Mouse (Mus musculus) heart, postnatal 0 days (tissue): ENCODE measurements around the gene Slf2. TPM values are rescaled to one million over a fixed set of nuclear protein-coding genes. Genes with fewer than 3 reads are reported as not detected.

Source experiments
- ATAC-seq: fragments of 200-750 bp; cut with Nextera tagmentation; 2 replicates; pipeline ENCODE4 v1.8.0; 2017; ENCODE audit warnings: low read depth, moderate number of reproducible peaks, moderate library complexity; ENCODE audit not compliant: insufficient read depth
- DNase-seq: peaks from one replicate; pipeline ENCODE4 v3.0.0-alpha.2; 2016; ENCODE audit warnings: low spot score
- H3K27ac ChIP-seq: fragments of 300-500 bp; sonication (generic); 2 replicates; pipeline ENCODE4 v1.5.1; 2014; ENCODE audit warnings: low read depth, mild to moderate bottlenecking
- H3K27me3 ChIP-seq: fragments of 300-500 bp; sonication (generic); 2 replicates; pipeline ENCODE4 v1.6.1; 2014; ENCODE audit warnings: low read length, mixed read lengths; ENCODE audit not compliant: control insufficient read depth, insufficient read depth
- H3K36me3 ChIP-seq: fragments of 300-500 bp; sonication (generic); replicated peaks from 2 replicates; pipeline ENCODE4 v1.6.1; 2014; ENCODE audit warnings: low read length, mixed read lengths; ENCODE audit not compliant: control insufficient read depth, insufficient read depth
- H3K4me1 ChIP-seq: fragments of 300-500 bp; sonication (generic); 2 replicates; pipeline ENCODE4 v1.6.1; 2014; ENCODE audit warnings: antibody characterized with exemption; ENCODE audit not compliant: control insufficient read depth, insufficient read depth
- H3K4me2 ChIP-seq: fragments of 300-500 bp; sonication (generic); 2 replicates; pipeline ENCODE4 v1.6.1; 2014; ENCODE audit warnings: low read depth, mild to moderate bottlenecking, low read length, moderate library complexity
- H3K4me3 ChIP-seq: fragments of 300-500 bp; sonication (generic); 2 replicates; pipeline ENCODE4 v1.5.1; 2014; ENCODE audit warnings: low read depth, low read length
- H3K9ac ChIP-seq: fragments of 300-500 bp; sonication (generic); replicated peaks from 2 replicates; pipeline ENCODE4 v1.6.1; 2014; ENCODE audit warnings: low read depth, low read length, mixed read lengths
- H3K9me3 ChIP-seq: fragments of 300-500 bp; sonication (generic); replicated peaks from 2 replicates; pipeline ENCODE4 v1.6.1; 2016; ENCODE audit warnings: low read length; ENCODE audit not compliant: control insufficient read depth
- CTCF ChIP-seq: IDR thresholded peaks from 2 replicates; pipeline ENCODE4 v1.5.1; 2016; ENCODE audit warnings: antibody characterized with exemption, control low read depth, low read depth
- EP300 ChIP-seq: IDR thresholded peaks from 2 replicates; pipeline ENCODE4 v1.6.1; 2016; ENCODE audit warnings: antibody characterized with exemption, low read depth
- WGBS: fragments of 180-500 bp; shearing (Covaris S2); extraction: QIAGEN DNeasy Blood & Tissue Kit; methylation state at CpG from one replicate; pipeline ENCODE4 v1.1.7; 2014; 5-methylcytosine and 5-hydroxymethylcytosine counted together
- polyA plus RNA-seq: library from polyadenylated mRNA; unstranded; fragments of >200 nt; fragmentation: Nextera tagmentation; extraction: Ambion mirVana; gene quantifications from 2 replicates; pipeline ENCODE4 v1.2.1, GENCODE M21; 2015
- total RNA-seq: library from RNA; depleted of rRNA; stranded (reverse); fragments of >200 nt; gene quantifications from 2 replicates; pipeline ENCODE4 v1.2.3, GENCODE M21; 2014; ENCODE audit warnings: low replicate concordance

Gene Slf2
- total and polyA plus RNA-seq, 2 experiments from 2014 or later: 20.5 to 30.6 TPM

- ATAC-seq: no peak
- Histone ChIP-seq H3K4me1 (peaks cover 39% of the 10 kb centered on the region), H3K9ac (no peak overlapping the region), H3K36me3 (no peaks in the 10 kb centered on the region), H3K4me3 (no peak overlapping the region), H3K4me2 (no peak overlapping the region), H3K27ac (no peak overlapping the region), H3K9me3 (no peaks in the 10 kb centered on the region), H3K27me3 (no peaks in the 10 kb centered on the region)
- WGBS: 75% methylated on average over 6 of the region's 6 CpGs
- no peak for DNase-seq
- no peak for TF ChIP-seq EP300
- TF ChIP-seq CTCF: no peak
These were observed 27.5 kb upstream of the Slf2 start for GRCm38 (mm10) chr19:44903343-44904000.

- 56% methylated on average over 6 of the region's 6 CpGs for WGBS
- no peaks in the 10 kb centered on the region for H3K27me3 ChIP-seq
- no peak for DNase-seq
- H3K36me3 ChIP-seq: no peaks in the 10 kb centered on the region
- H3K4me3 ChIP-seq: no peak overlapping the region
- peaks cover 38% of the 10 kb centered on the region for H3K4me1 ChIP-seq
- ATAC-seq: no peak
- H3K9me3 ChIP-seq: no peaks in the 10 kb centered on the region
- H3K4me2 ChIP-seq: no peak overlapping the region
- TF ChIP-seq CTCF (no peak), EP300 (no peak)
- no peak overlapping the region for H3K27ac ChIP-seq
- no peak overlapping the region for H3K9ac ChIP-seq
These were observed 26.7 kb upstream of the Slf2 start for GRCm38 (mm10) chr19:44904141-44904720.

GRCm38 (mm10) chr19:44905316-44905715 is 25.6 kb upstream of the Slf2 start:
- Histone ChIP-seq H3K27ac (no peak overlapping the region), H3K27me3 (no peaks in the 10 kb centered on the region), H3K9ac (no peak overlapping the region), H3K36me3 (no peaks in the 10 kb centered on the region), H3K4me2 (no peak overlapping the region), H3K4me3 (no peak overlapping the region), H3K9me3 (no peaks in the 10 kb centered on the region), H3K4me1 (peaks cover 27% of the 10 kb centered on the region)
- DNase-seq: no peak
- TF ChIP-seq EP300 (no peak), CTCF (no peak)
- ATAC-seq: no peak
- WGBS: 55% methylated on average over 4 of the region's 4 CpGs

GRCm38 (mm10) chr19:44907851-44908690 is 22.9 kb upstream of the Slf2 start:
- H3K27me3 ChIP-seq: no peaks in the 10 kb centered on the region
- H3K4me1 ChIP-seq: peaks cover 14% of the 10 kb centered on the region; the same call in 1 of the 2 replicates
- H3K4me3 ChIP-seq: no peak overlapping the region
- no peak overlapping the region for H3K9ac ChIP-seq
- H3K4me2 ChIP-seq: no peak overlapping the region
- peak overlapping the region; percentile 87 for H3K27ac ChIP-seq
- 44% methylated on average over 15 of the region's 15 CpGs for WGBS
- no peaks in the 10 kb centered on the region for H3K9me3 ChIP-seq
- DNase-seq (peak; percentile 69), ATAC-seq (peak; percentile 83)
- no peaks in the 10 kb centered on the region for H3K36me3 ChIP-seq
- TF ChIP-seq EP300 (no peak), CTCF (no peak)

GRCm38 (mm10) chr19:44908836-44909460 is 22.0 kb upstream of the Slf2 start:
- H3K4me1 ChIP-seq: peaks cover 14% of the 10 kb centered on the region; the same call in 1 of the 2 replicates
- no peak overlapping the region for H3K4me2 ChIP-seq
- peak; percentile 49 for DNase-seq
- H3K27ac ChIP-seq: peak overlapping the region; percentile 87
- H3K9me3 ChIP-seq: no peaks in the 10 kb centered on the region
- peak; percentile 28; the same call in 1 of the 2 replicates for ATAC-seq
- TF ChIP-seq CTCF (no peak), EP300 (no peak)
- H3K4me3 ChIP-seq: no peak overlapping the region
- H3K36me3 ChIP-seq: no peaks in the 10 kb centered on the region
- 51% methylated on average over 11 of the region's 11 CpGs for whole genome bisulfite sequencing
- H3K27me3 ChIP-seq: no peaks in the 10 kb centered on the region
- no peak overlapping the region for H3K9ac ChIP-seq
